Mouse (Mus musculus): ENCODE measurements around the gene Ptprd. TPM values are rescaled to one million over a fixed set of nuclear protein-coding genes. Genes with fewer than 3 reads are reported as not detected.

Gene Ptprd
- polyA plus RNA-seq, 1 experiment from 2014 or later = 14.9 TPM

GRCm38 (mm10) chr4:77259972-77260290 lies 951.8 kb downstream of the Ptprd start:
- H3K36me3 ChIP-seq (ENCODE audit: insufficient read depth, low read length) = no peaks in the 10 kb centered on the region
- H3K4me1 ChIP-seq (ENCODE audit: insufficient read depth, low read depth, low read length) = no peaks in the 10 kb centered on the region
- H3K9me3 ChIP-seq (ENCODE audit: low read length) = no peaks in the 10 kb centered on the region
- no peak overlapping the region for H3K4me3 ChIP-seq (ENCODE audit: low read depth, low read length)
- H3K27ac ChIP-seq (ENCODE audit: low read length) = no peak overlapping the region
- no peaks in the 10 kb centered on the region for H3K27me3 ChIP-seq (replicated peaks; ENCODE audit: insufficient read depth, low read length)
- H3K4me2 ChIP-seq (replicated peaks; ENCODE audit: low read depth, low read length) = no peak overlapping the region
- no peak overlapping the region for H3K9ac ChIP-seq (replicated peaks; ENCODE audit: low read depth)
- ATAC-seq (no peak), DNase-seq (ENCODE audit: low spot score) (no peak)
- no peak for TF ChIP-seq CTCF (IDR thresholded peaks at IDR 0.05)
- TF ChIP-seq EP300 (IDR thresholded peaks at IDR 0.05) = no peak
- 53% methylated on average over 1 of the region's 1 CpGs for WGBS

DNA sequence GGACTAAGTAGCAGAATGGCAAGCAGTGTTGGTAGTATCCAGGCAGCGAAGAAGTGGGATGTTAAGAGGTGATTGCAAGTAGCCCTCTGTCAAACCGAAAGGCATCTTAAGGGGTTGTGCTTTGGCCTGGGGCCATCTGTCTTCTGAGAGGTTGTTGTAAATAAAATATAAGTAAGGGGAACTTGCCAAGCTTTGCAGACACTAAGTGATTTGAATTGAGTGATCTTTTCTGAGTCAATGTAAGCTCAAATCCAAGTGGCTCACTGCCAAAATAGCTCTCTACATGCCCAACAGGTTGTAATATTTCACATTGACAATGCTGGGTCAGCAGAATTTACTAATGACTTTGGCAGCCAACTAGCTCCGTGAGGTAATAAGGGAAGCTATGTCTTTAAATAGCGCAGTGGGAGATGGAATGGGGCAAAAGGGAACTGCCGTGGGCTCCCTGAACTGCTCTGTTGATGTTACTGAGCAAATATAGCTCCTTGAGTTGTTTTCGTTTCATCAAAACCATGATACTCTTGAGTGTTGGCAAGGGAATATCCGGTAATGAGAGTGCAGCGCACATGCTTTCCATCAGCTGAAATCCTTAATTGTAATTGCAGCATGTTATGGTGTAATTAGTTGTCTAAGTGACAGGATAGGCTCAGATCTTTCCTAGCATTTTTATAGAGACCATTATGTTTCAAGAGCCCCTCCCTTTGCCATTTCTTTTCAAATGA lies 952.4 kb downstream of the Ptprd start:
- H3K4me2 ChIP-seq (replicated peaks; ENCODE audit: low read depth, low read length) = no peak overlapping the region
- H3K4me3 ChIP-seq (ENCODE audit: low read depth, low read length) = no peak overlapping the region
- DNase-seq (ENCODE audit: low spot score) (peak; percentile 17), ATAC-seq (0 out of 2 replicates have a peak, but pooled peaks have one; percentile 19)
- H3K9ac ChIP-seq (replicated peaks; ENCODE audit: low read depth) = no peak overlapping the region
- no peaks in the 10 kb centered on the region for H3K9me3 ChIP-seq (ENCODE audit: low read length)
- WGBS = 24% methylated on average over 8 of the region's 8 CpGs
- no peaks in the 10 kb centered on the region for H3K27me3 ChIP-seq (replicated peaks; ENCODE audit: insufficient read depth, low read length)
- H3K4me1 ChIP-seq (ENCODE audit: insufficient read depth, low read depth, low read length) = no peaks in the 10 kb centered on the region
- TF ChIP-seq EP300 (IDR thresholded peaks at IDR 0.05) (no peak), CTCF (IDR thresholded peaks at IDR 0.05) (no peak)
- H3K36me3 ChIP-seq (ENCODE audit: insufficient read depth, low read length) = no peaks in the 10 kb centered on the region
- H3K27ac ChIP-seq (ENCODE audit: low read length) = no peak overlapping the region

- Histone ChIP-seq H3K36me3 (ENCODE audit: insufficient read depth, low read length) (no peaks in the 10 kb centered on the region), H3K27me3 (replicated peaks; ENCODE audit: insufficient read depth, low read length) (no peaks in the 10 kb centered on the region), H3K27ac (ENCODE audit: low read length) (no peak overlapping the region), H3K9me3 (ENCODE audit: low read length) (no peaks in the 10 kb centered on the region), H3K4me2 (replicated peaks; ENCODE audit: low read depth, low read length) (no peak overlapping the region), H3K9ac (replicated peaks; ENCODE audit: low read depth) (no peak overlapping the region), H3K4me3 (ENCODE audit: low read depth, low read length) (no peak overlapping the region), H3K4me1 (ENCODE audit: insufficient read depth, low read depth, low read length) (no peaks in the 10 kb centered on the region)
- 62% methylated on average over 4 of the region's 4 CpGs for WGBS
- ATAC-seq (no peak), DNase-seq (ENCODE audit: low spot score) (no peak)
- no peak for TF ChIP-seq CTCF (IDR thresholded peaks at IDR 0.05)
- TF ChIP-seq EP300 (IDR thresholded peaks at IDR 0.05) = no peak
These were observed 960.6 kb downstream of the Ptprd start for GRCm38 (mm10) chr4:77251188-77251587.

GRCm38 (mm10) chr4:77249801-77250200 lies 962.0 kb downstream of the Ptprd start:
- no peak overlapping the region for H3K9ac ChIP-seq (replicated peaks; ENCODE audit: low read depth)
- H3K4me3 ChIP-seq (ENCODE audit: low read depth, low read length) = no peak overlapping the region
- H3K9me3 ChIP-seq (ENCODE audit: low read length) = no peaks in the 10 kb centered on the region
- no peak for ATAC-seq
- no peaks in the 10 kb centered on the region for H3K27me3 ChIP-seq (replicated peaks; ENCODE audit: insufficient read depth, low read length)
- WGBS = 31% methylated on average over 1 of the region's 1 CpGs
- H3K4me2 ChIP-seq (replicated peaks; ENCODE audit: low read depth, low read length) = no peak overlapping the region
- DNase-seq (ENCODE audit: low spot score) = no peak
- H3K4me1 ChIP-seq (ENCODE audit: insufficient read depth, low read depth, low read length) = no peaks in the 10 kb centered on the region
- H3K36me3 ChIP-seq (ENCODE audit: insufficient read depth, low read length) = no peaks in the 10 kb centered on the region
- H3K27ac ChIP-seq (ENCODE audit: low read length) = no peak overlapping the region
- TF ChIP-seq EP300 (IDR thresholded peaks at IDR 0.05) (no peak), CTCF (IDR thresholded peaks at IDR 0.05) (no peak)

GRCm38 (mm10) chr4:77248918-77249317 lies 962.8 kb downstream of the Ptprd start:
- WGBS = 48% methylated on average over 1 of the region's 1 CpGs
- no peaks in the 10 kb centered on the region for H3K27me3 ChIP-seq (replicated peaks; ENCODE audit: insufficient read depth, low read length)
- no peaks in the 10 kb centered on the region for H3K9me3 ChIP-seq (ENCODE audit: low read length)
- no peak overlapping the region for H3K4me2 ChIP-seq (replicated peaks; ENCODE audit: low read depth, low read length)
- H3K9ac ChIP-seq (replicated peaks; ENCODE audit: low read depth) = no peak overlapping the region
- H3K4me3 ChIP-seq (ENCODE audit: low read depth, low read length) = no peak overlapping the region
- DNase-seq (ENCODE audit: low spot score) (no peak), ATAC-seq (no peak)
- H3K4me1 ChIP-seq (ENCODE audit: insufficient read depth, low read depth, low read length) = no peaks in the 10 kb centered on the region
- no peak overlapping the region for H3K27ac ChIP-seq (ENCODE audit: low read length)
- TF ChIP-seq CTCF (IDR thresholded peaks at IDR 0.05) = no peak
- no peak for TF ChIP-seq EP300 (IDR thresholded peaks at IDR 0.05)
- H3K36me3 ChIP-seq (ENCODE audit: insufficient read depth, low read length) = no peaks in the 10 kb centered on the region

- Histone ChIP-seq H3K36me3 (ENCODE audit: insufficient read depth, low read length) (no peaks in the 10 kb centered on the region), H3K27me3 (replicated peaks; ENCODE audit: insufficient read depth, low read length) (no peaks in the 10 kb centered on the region), H3K9ac (replicated peaks; ENCODE audit: low read depth) (no peak overlapping the region), H3K27ac (ENCODE audit: low read length) (no peak overlapping the region), H3K4me2 (replicated peaks; ENCODE audit: low read depth, low read length) (no peak overlapping the region), H3K4me3 (ENCODE audit: low read depth, low read length) (no peak overlapping the region), H3K9me3 (ENCODE audit: low read length) (no peaks in the 10 kb centered on the region), H3K4me1 (ENCODE audit: insufficient read depth, low read depth, low read length) (no peaks in the 10 kb centered on the region)
- DNase-seq (ENCODE audit: low spot score) = no peak
- WGBS = 75% methylated on average over 6 of the region's 6 CpGs
- TF ChIP-seq EP300 (IDR thresholded peaks at IDR 0.05) (no peak), CTCF (IDR thresholded peaks at IDR 0.05) (no peak)
- no peak for ATAC-seq
These were observed 969.8 kb downstream of the Ptprd start for GRCm38 (mm10) chr4:77241852-77242455.

Measured in lung, postnatal 0 days (tissue).